Mouse (Mus musculus) forebrain, postnatal 0 days (tissue): ENCODE measurements around the gene Rph3al. TPM values are rescaled to one million over a fixed set of nuclear protein-coding genes. Genes with fewer than 3 reads are reported as not detected.

ENCODE experiments used
- ATAC-seq: fragments of 200-750 bp; cut with Nextera tagmentation; 2 replicates; pipeline ENCODE4 v1.8.0; 2017; ENCODE audit warnings: mild to moderate bottlenecking, moderate library complexity
- DNase-seq: peaks from one replicate; pipeline ENCODE4 v3.0.0-alpha.2; 2015
- H3K27ac ChIP-seq: fragments of 300-500 bp; sonication (generic); 2 replicates; pipeline ENCODE4 v1.5.1; 2014; ENCODE audit warnings: low read depth, mild to moderate bottlenecking, antibody characterized with exemption, low read length, moderate library complexity, mixed read lengths
- H3K27me3 ChIP-seq: fragments of 300-500 bp; sonication (generic); 2 replicates; pipeline ENCODE4 v1.6.1; 2014; ENCODE audit warnings: mild to moderate bottlenecking, low read length, mixed read lengths; ENCODE audit not compliant: insufficient read depth
- H3K36me3 ChIP-seq: fragments of 300-500 bp; sonication (generic); 2 replicates; pipeline ENCODE4 v1.6.1; 2014; ENCODE audit warnings: mild to moderate bottlenecking, moderate library complexity; ENCODE audit not compliant: insufficient read depth
- H3K4me1 ChIP-seq: fragments of 300-500 bp; sonication (generic); 2 replicates; pipeline ENCODE4 v1.6.1; 2014; ENCODE audit warnings: antibody characterized with exemption; ENCODE audit not compliant: insufficient read depth
- H3K4me2 ChIP-seq: fragments of 300-500 bp; sonication (generic); 2 replicates; pipeline ENCODE4 v1.6.1; 2014; ENCODE audit warnings: low read depth, mild to moderate bottlenecking, moderate library complexity
- H3K4me3 ChIP-seq: fragments of 300-500 bp; sonication (generic); 2 replicates; pipeline ENCODE4 v1.5.1; 2014; ENCODE audit warnings: low read depth, low read length, mixed read lengths
- H3K9ac ChIP-seq: fragments of 300-500 bp; sonication (generic); 2 replicates; pipeline ENCODE4 v1.6.1; 2014; ENCODE audit warnings: mild to moderate bottlenecking
- H3K9me3 ChIP-seq: fragments of 300-500 bp; sonication (generic); 2 replicates; pipeline ENCODE4 v1.6.1; 2016; ENCODE audit warnings: low read length
- CTCF ChIP-seq: sonication (generic); IDR thresholded peaks from 2 replicates; pipeline ENCODE4 v1.5.1; 2016; ENCODE audit warnings: antibody characterized with exemption, control low read depth, low read depth
- WGBS: fragments of 180-500 bp; shearing (Covaris S2); extraction: QIAGEN DNeasy Blood & Tissue Kit; methylation state at CpG from one replicate; pipeline ENCODE4 v1.1.7; 2014; 5-methylcytosine and 5-hydroxymethylcytosine counted together
- polyA plus RNA-seq: library from polyadenylated mRNA; unstranded; fragments of >200 nt; fragmentation: Nextera tagmentation; extraction: Ambion mirVana; gene quantifications from 2 replicates; pipeline ENCODE4 v1.2.1, GENCODE M21; 2015
- total RNA-seq: library from RNA; depleted of rRNA; stranded (reverse); fragments of >200 nt; gene quantifications from 2 replicates; pipeline ENCODE4 v1.2.3, GENCODE M21; 2014

The Rph3al gene
- total and polyA plus RNA-seq, 2 experiments from 2014 or later = 1.9 to 2.4 TPM

GRCm38 (mm10) chr11:75934425-75934824 lies 3.8 kb downstream of the Rph3al start:
- TF ChIP-seq CTCF = no peak
- Histone ChIP-seq H3K27ac (no peak overlapping the region), H3K4me2 (no peak overlapping the region), H3K4me1 (no peaks in the 10 kb centered on the region), H3K4me3 (no peak overlapping the region), H3K36me3 (no peaks in the 10 kb centered on the region), H3K9ac (no peak overlapping the region), H3K27me3 (no peaks in the 10 kb centered on the region), H3K9me3 (no peaks in the 10 kb centered on the region)
- no peak for ATAC-seq
- 55% methylated on average over 6 of the region's 6 CpGs for WGBS
- no peak for DNase-seq

- Histone ChIP-seq H3K27me3 (no peaks in the 10 kb centered on the region), H3K27ac (no peak overlapping the region), H3K4me2 (no peak overlapping the region), H3K36me3 (no peaks in the 10 kb centered on the region), H3K9ac (no peak overlapping the region), H3K4me1 (no peaks in the 10 kb centered on the region), H3K4me3 (no peak overlapping the region), H3K9me3 (no peaks in the 10 kb centered on the region)
- no peak for DNase-seq
- WGBS = 87% methylated on average over 5 of the region's 5 CpGs
- TF ChIP-seq CTCF = no peak
- no peak for ATAC-seq
Observed at GRCm38 (mm10) chr11:75933371-75933770, 4.9 kb downstream of the Rph3al start.

GRCm38 (mm10) chr11:75930911-75931678 lies 7.1 kb downstream of the Rph3al start:
- WGBS = 64% methylated on average over 11 of the region's 11 CpGs
- no peak for ATAC-seq

GRCm38 (mm10) chr11:75930208-75930607 lies 8.0 kb downstream of the Rph3al start:
- Histone ChIP-seq H3K36me3 (no peaks in the 10 kb centered on the region), H3K4me2 (no peak overlapping the region), H3K9ac (no peak overlapping the region), H3K4me1 (no peaks in the 10 kb centered on the region), H3K9me3 (no peaks in the 10 kb centered on the region), H3K27ac (no peak overlapping the region), H3K4me3 (no peak overlapping the region), H3K27me3 (no peaks in the 10 kb centered on the region)
- 84% methylated on average over 9 of the region's 9 CpGs for WGBS
- DNase-seq (no peak), ATAC-seq (no peak)
- TF ChIP-seq CTCF = no peak

More at GRCm38 (mm10) chr11:75930911-75931678, 7.1 kb downstream of the Rph3al start:
- no peak overlapping the region for H3K27ac ChIP-seq
- H3K4me2 ChIP-seq = no peak overlapping the region
- no peaks in the 10 kb centered on the region for H3K9me3 ChIP-seq
- no peaks in the 10 kb centered on the region for H3K27me3 ChIP-seq
- TF ChIP-seq CTCF = no peak
- DNase-seq = no peak
- H3K4me3 ChIP-seq = no peak overlapping the region
- no peaks in the 10 kb centered on the region for H3K36me3 ChIP-seq
- H3K4me1 ChIP-seq = no peaks in the 10 kb centered on the region
- no peak overlapping the region for H3K9ac ChIP-seq

- Histone ChIP-seq H3K27ac (no peak overlapping the region), H3K9ac (no peak overlapping the region), H3K4me2 (no peak overlapping the region), H3K4me1 (no peaks in the 10 kb centered on the region), H3K27me3 (no peaks in the 10 kb centered on the region), H3K36me3 (no peaks in the 10 kb centered on the region), H3K9me3 (no peaks in the 10 kb centered on the region), H3K4me3 (no peak overlapping the region)
- DNase-seq (no peak), ATAC-seq (no peak)
- no peak for TF ChIP-seq CTCF
- 82% methylated on average over 2 of the region's 2 CpGs for WGBS
Observed at GRCm38 (mm10) chr11:75927881-75928280, 10.3 kb downstream of the Rph3al start.

- H3K36me3 ChIP-seq = no peaks in the 10 kb centered on the region
- no peaks in the 10 kb centered on the region for H3K9me3 ChIP-seq
- H3K4me1 ChIP-seq = no peaks in the 10 kb centered on the region
- H3K27me3 ChIP-seq = no peaks in the 10 kb centered on the region
- no peak for DNase-seq
- 63% methylated on average over 13 of the region's 13 CpGs for WGBS
- no peak for TF ChIP-seq CTCF
- ATAC-seq = no peak
- H3K4me3 ChIP-seq = no peak overlapping the region
- no peak overlapping the region for H3K9ac ChIP-seq
- no peak overlapping the region for H3K27ac ChIP-seq
- H3K4me2 ChIP-seq = no peak overlapping the region
Observed at GRCm38 (mm10) chr11:75926431-75927312, 11.6 kb downstream of the Rph3al start.

GRCm38 (mm10) chr11:75925801-75926200 lies 12.4 kb downstream of the Rph3al start:
- Histone ChIP-seq H3K36me3 (no peaks in the 10 kb centered on the region), H3K9me3 (no peaks in the 10 kb centered on the region), H3K27me3 (no peaks in the 10 kb centered on the region), H3K4me2 (no peak overlapping the region), H3K4me1 (no peaks in the 10 kb centered on the region), H3K9ac (no peak overlapping the region), H3K27ac (no peak overlapping the region), H3K4me3 (no peak overlapping the region)
- 70% methylated on average over 7 of the region's 7 CpGs for WGBS
- no peak for ATAC-seq
- no peak for TF ChIP-seq CTCF
- no peak for DNase-seq
